Mouse (Mus musculus) layer of hippocampus, postnatal 14 days (tissue): Measurements from ENCODE around the gene Ppp1r36. TPM values are rescaled to one million over a fixed set of nuclear protein-coding genes. Genes with fewer than 3 reads are reported as not detected.

ENCODE experiments used
- DNase-seq, 2 experiments: peaks; one replicate each; pipeline ENCODE4 v3.0.0; 2021 to 2022; ENCODE audit warnings: low spot score in 2 of 2, mixed read lengths in 1 of 2
- long read RNA-seq, 2 experiments: library from polyadenylated mRNA; stranded (forward); transcript quantifications; one replicate each; pipeline ENCODE4 v2.0.0; 2021
- total RNA-seq, 2 experiments: library from RNA; stranded (reverse); gene quantifications; 2 replicates each; pipeline ENCODE4 v1.2.3; 2021

Ppp1r36 gene
- 1 to 10 TPM; 1.1 to 3.0 TPM for total RNA-seq
- long read RNA-seq, experiment 1, partial matches to known transcripts, result 0 of 2 reads
- long read RNA-seq, experiment 1, other reads (novel, unspliced or antisense), result 2 of 2 reads
- long read RNA-seq, experiment 2, partial matches to known transcripts, result 0 of 6 reads
- long read RNA-seq, experiment 2, other reads (novel, unspliced or antisense), result 3 of 6 reads

GRCm38 (mm10) chr12:76417433-76417854, at the start of gene Ppp1r36:
TSS of gene Ppp1r36 (plus strand) at chr12:76417538.
- no peak for DNase-seq

GRCm38 (mm10) chr12:76368201-76368789, 49.0 kb upstream of the Ppp1r36 start:
- DNase-seq, result no peak

DNA sequence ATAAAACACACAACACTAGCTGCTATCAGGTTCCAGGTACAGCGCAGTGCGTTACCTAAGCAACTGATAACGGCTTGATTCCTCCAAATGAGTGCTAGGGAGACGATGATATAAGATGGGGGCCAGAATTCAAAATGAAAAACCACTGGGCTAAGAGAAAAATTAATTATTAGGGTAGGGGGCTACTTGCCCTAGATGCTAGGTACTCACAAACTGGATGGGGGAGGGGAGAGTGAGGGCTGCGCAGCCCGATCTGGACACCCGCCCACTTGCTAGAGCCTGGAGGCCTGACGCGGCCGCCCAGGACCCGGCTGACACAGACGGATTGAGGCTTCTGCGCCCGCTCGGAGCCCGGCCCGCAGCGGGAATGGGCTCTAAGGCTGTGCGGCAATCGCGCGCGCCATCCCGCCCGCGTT, 48.5 kb upstream of the Ppp1r36 start:
- peak; percentile 16 to 48 for DNase-seq

DNA sequence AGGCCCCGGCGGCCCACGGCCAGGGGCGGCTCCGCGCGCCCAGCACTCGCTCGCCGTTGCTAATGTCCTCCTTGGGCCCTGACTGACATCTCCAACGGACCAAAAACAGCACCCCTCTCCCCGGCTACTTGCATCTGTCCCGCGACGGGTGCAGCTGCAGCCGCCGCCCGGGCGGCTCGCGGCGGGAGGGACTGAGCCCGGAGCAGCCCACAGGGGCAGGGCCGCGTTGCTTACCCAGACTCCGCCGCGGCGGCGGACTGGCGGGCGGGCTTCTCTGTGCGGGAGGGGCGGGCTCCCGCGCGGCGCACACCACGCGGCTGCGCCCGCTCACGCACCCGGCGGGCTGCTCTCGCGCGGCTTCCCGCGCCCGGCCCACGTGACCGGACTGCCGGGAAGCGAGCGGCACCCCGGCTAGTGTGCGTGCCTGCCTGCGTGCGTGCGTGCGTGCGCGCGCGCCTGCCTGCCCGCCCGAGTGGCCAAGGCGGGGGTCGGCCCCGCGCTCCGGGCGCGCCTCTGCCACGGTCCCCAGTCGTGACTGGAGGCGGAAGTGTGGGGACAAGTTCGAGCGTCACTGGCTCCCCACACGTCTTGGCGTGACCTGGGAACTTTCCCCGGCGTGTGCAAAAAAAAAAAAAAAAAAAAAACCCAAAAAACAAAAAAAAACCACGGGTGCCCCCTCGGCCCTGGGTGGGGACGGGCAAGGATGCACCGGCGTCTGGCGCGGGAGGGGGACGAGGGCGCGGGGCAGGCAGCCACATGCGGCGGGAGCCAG, 47.9 kb upstream of the Ppp1r36 start, which contains the start of gene Zbtb25:
TSS of gene Zbtb25 (minus strand) at position 397 of the 772 bp plus-strand sequence.
- peak; percentile 84 to 88 for DNase-seq

DNA sequence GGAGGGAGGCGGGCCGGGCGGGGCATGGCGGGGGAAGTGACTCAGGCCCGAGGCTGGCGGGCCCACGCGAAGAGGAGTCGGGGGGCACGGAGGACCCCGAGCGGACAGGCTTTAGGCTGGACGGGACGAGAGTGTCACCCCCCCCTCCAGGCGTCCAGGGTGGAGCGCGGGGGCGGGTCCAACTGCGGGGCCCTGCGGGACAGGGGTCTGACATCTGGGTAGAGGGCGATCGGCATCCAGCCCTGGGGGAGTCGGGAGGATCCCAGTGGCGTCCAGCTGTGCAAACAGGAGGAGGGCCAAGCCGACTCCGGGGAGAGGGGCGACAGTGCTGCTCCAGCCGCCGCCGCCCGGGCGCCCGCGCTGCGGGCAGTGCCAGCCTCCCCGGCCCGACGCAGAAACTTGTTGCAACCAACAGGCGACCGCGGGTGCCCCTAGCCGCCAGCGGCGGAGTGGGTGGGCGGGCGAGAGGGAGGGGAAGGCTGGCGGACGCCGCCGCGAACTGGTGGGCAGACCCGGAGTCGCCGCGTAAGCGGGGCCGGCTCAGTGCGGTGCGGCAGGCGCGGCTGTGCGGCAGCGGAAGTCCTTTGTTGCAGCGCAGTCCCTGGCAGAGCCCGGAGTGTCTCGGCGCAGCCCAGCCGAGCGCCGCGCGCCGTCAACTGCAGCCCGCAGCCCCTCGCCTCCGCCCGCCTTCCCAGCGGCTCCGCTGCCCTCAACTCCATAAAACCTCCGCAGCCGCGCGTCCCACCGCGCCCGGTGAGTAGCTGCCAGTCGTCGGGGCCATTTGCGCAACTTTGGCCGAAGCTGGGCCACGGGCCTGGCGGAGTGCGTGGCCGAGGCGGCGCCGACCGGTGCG, 47.1 kb upstream of the Ppp1r36 start, which contains the start of gene Zbtb1:
TSS of gene Zbtb1 (plus strand) at position 289 of the 853 bp plus-strand sequence.
- peak; percentile 81 to 85 for DNase-seq

GRCm38 (mm10) chr12:76370831-76371571, 46.3 kb upstream of the Ppp1r36 start:
- peak; percentile 34 to 55 for DNase-seq

DNA sequence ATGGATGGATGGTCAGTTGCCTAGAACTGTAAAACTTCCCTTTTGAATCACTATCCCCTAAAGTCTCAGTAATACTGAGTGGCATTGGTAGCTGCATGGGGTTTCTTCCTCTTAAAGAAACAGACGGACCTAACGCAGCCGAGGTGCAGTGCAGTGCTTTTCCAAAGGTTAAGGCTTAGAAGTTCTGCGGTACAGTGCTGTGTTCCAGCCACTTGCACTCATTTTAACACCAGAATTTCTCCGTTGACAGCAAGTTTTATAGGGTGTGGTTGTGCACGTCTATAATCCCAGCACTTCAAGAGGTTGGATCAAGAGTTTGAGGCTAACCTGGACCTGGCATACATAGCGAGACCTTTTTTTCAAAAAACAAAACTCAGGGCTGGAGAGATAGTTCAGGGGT, 45.3 kb upstream of the Ppp1r36 start:
- no peak for DNase-seq

DNA sequence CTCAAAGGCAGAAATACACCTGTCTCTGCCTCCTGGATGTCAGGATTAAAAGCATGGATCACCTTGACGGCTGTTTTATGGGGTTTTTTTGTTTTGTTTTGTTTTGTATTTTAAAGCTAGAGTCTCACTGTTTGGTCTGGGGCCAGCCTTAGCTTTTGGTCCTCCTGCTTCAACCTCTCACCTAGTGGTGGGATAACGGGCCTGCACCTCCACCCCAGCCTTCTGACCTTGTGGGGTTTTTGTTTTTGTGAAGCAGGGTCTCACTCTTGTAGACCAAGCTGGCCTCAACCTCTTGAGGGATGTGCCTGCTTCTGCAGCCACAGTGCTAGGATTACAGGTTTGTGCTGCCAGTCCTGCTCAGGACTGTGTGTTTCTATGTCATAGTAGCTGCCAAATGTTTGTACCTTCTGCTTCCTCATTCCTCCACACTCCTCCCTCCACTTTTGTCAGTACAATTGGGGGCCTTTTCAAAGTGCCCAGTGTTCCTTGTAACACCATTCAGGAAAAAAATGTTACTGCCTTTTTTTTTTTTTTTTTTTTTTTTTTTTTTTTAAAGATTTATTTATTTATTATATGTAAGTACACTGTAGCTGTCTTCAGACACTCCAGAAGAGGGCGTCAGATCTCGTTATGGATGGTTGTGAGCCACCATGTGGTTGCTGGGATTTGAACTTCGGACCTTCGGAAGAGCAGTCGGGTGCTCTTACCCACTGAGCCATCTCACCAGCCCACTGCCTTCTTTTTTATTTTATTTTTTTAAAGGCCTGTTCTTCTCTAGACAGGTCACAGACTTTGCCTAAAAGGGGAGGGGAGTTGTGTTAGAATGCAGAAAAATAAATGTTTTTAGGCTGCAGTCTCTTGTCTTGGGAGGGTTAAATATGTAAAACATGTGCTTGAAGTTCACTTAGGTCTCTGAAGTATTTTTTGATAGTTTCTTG, 44.2 kb upstream of the Ppp1r36 start:
- no peak for DNase-seq

DNA sequence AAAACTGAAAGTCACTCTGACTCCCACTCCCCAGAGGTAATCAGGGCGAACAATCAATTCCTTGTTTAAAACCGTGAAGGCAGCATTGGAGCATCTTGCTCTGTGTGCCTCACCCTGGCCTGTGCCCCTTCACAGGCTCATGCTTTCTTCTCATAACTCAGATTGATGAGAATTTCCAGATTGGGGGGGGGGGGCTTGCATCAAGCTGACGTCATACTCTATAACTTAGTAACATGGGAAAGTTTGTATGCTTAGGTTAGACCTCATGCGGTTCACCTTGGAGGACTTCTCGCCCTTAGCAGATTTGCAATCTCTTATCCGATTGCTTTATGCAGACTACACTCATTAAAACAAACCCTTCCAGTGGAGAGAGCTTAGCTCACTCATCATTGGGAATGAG, 43.3 kb upstream of the Ppp1r36 start:
- DNase-seq, result no peak

DNA sequence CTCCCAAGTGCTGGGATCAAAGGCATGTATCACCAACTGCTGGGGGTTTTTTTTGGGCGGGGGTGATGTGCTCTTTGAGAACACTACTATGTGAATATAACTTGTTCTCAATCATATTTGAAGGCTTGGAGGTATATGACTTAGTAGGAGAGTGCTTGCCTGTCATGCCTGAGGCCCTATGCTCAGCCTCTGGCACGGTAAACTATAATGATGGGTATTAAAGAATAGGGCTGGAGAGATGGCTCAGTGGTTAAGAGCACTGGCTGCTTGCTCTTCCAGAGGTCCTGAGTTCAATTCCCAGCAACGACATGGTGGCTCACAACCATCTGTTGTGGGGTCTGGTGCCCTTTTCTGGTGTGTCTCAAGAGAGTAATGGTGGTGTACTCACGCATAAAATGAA, 42.4 kb upstream of the Ppp1r36 start:
- DNase-seq, result no peak

DNA sequence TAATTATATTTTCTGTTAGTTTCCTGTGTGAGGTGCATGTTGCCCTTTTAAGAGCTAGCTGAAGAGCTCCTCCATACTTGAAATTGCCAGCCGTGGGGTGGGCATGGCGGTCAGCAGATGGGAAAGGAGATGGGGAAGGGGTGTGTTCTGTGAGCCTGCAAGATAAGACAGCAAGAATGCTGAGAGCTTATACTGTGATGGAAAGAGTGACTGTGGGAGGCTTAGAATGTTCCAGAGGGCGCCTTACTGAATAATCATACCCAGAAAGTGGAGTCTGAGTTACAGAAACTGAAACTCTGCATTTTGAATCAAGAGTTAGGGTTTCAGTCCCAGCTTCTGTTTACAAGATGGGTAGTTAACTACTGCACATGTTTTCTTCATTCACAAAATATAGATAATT, 41.8 kb upstream of the Ppp1r36 start:
- DNase-seq, result no peak

GRCm38 (mm10) chr12:76376649-76377048, 40.7 kb upstream of the Ppp1r36 start:
- no peak for DNase-seq

GRCm38 (mm10) chr12:76377059-76377458, 40.3 kb upstream of the Ppp1r36 start:
- no peak for DNase-seq

- DNase-seq, result peak in 1 of 2 experiments; percentile 22
Measured at GRCm38 (mm10) chr12:76377726-76378125, 39.6 kb upstream of the Ppp1r36 start.

DNA sequence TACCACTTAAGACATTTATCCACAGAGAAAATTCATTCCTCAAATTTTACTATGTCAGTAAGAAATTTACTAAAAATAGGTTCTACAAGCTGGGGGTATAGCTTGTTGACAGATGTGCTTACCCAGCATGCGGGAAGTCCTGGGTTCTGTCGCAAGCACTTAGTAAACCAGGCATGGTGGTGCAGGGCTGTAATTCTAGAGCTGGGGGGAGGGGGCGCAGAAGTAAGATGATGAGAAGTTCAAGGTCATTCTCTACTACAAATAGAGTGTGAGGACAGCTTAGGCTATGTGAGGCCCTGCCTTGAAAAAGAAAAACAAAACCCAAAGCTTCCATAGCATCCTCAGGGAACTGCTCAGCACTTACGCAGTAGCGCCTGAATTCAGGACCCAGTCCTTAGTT, 38.8 kb upstream of the Ppp1r36 start:
- DNase-seq, result no peak

- no peak for DNase-seq
Measured at GRCm38 (mm10) chr12:76380151-76380550, 37.2 kb upstream of the Ppp1r36 start.

DNA sequence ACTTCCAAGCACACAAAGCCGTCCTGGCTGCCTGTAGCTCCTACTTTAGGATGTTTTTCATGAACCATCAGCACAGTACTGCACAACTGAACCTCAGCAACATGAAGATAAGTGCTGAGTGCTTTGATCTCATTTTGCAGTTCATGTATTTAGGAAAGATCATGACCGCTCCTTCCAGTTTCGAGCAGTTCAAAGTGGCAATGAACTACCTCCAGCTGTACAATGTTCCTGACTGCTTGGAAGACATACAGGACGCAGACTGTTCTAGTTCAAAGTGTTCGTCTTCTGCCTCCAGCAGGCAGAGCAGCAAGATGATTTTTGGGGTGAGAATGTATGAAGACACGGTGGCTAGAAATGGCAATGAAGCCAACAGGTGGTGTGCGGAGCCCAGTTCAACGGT, 32.0 kb upstream of the Ppp1r36 start:
- no peak for DNase-seq

DNA sequence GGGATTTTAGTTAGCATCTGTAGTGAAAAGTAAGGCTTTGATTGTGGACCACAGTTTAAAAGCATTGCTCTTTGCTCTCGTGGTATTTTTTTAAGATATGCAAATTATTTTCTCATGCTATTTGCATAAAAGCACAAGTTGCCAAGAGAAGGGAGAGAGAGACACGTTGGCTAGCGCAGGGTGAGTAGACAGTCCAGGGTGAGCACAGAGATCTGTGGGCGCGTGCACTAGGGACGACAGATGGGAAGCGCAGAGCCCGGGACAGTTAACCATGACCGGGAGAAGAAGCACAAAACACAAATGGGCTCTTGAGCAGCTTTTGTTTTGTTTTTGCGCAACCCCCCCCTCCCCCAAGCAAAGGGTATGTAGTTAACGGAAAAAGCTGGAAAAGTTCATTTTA, 28.5 kb upstream of the Ppp1r36 start:
- DNase-seq, result no peak

DNA sequence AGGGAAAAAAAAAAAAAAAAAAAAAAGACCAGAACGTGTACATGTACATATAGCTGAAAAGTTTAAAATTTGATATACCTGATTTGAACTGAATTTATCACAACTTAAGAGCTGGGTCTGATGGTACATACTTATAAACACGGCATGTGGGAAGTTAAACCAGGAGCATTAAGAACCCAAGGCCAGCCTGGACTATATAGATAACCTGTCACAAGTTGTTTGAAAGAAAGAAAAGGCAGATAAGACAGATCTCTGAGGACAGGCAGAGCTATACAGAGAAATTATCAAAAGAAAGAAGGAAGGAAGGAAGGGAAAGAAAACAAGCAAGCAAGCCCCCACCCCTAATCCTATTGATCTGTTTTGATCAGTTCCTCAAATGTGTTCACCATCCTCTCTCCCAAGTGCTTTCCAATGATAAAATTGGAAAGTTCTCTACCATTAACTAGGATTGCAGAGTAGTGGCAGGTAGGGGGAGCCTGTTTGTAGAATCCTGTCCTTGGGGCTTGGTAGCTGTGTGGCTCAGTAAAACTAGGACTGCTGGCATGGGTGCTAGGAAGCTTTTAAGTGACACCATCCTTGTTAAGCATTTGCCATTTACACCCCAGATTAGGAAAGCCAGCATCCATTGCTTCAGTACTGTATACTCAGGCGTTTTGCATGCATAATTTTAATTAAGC, 25.6 kb upstream of the Ppp1r36 start:
- DNase-seq, result no peak
